Mouse (Mus musculus): Measurements from ENCODE around the gene Galnt7.

DNA sequence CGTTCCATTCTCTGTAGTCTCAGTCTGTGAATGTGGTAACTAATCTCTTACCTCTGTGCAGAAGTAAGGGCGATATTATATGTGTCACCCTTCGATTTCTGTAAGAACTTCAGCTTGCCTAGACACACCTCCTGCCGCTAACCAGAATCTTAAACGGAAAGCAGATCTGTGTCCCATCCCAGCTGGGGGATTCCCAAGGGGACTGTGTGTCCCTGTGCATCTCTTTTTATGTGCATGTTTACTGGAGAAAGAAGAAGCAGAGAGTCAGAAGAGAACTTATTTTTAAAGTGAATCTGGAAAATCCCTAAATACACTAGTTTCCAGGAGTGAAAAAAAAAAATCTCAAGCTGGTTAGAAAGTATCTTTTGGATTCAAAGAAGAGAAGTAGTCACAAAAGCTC is 75.5 kb downstream of the Galnt7 start:
- TF ChIP-seq CTCF (IDR thresholded peaks at IDR 0.05 in 2 of 3, conservative IDR thresholded peaks at IDR 0.05 in 1 of 3; ENCODE audit: control insufficient read depth in 1 of 3, insufficient read depth in 1 of 3, low read depth in 2 of 3, low read length in 3 of 3, poor library complexity in 1 of 3, severe bottlenecking in 1 of 3) (no peak), E2F4 (IDR thresholded peaks at IDR 0.05; ENCODE audit: borderline replicate concordance, low read depth, low read length) (no peak), EP300 (IDR thresholded peaks at IDR 0.05; ENCODE audit: low read depth in 1 of 2, low read length in 2 of 2) (peak; percentile 39 to 44; a peak in 2 of 4 replicates), SIN3A (IDR thresholded peaks at IDR 0.05; ENCODE audit: low read length) (no peak; the same call in 1 of the 2 replicates), CHD1 (IDR thresholded peaks at IDR 0.05; ENCODE audit: low read depth, low read length) (no peak), CHD2 (IDR thresholded peaks at IDR 0.05; ENCODE audit: low read length) (no peak), POLR2AphosphoS5 (IDR thresholded peaks at IDR 0.05; ENCODE audit: borderline replicate concordance, low read depth, low read length) (no peak), MYC (IDR thresholded peaks at IDR 0.05; ENCODE audit: low read depth, low read length) (no peak), MAX (IDR thresholded peaks at IDR 0.05; ENCODE audit: low read length) (no peak), MAFK (IDR thresholded peaks at IDR 0.05; ENCODE audit: borderline replicate concordance, low read depth, low read length) (no peak), KAT2A (conservative IDR thresholded peaks at IDR 0.05; ENCODE audit: low read depth, low read length) (no peak), RAD21 (IDR thresholded peaks at IDR 0.05; ENCODE audit: low read depth, low read length) (no peak), ZNF384 (IDR thresholded peaks at IDR 0.05; ENCODE audit: low read depth, low read length) (no peak), ETS1 (IDR thresholded peaks at IDR 0.05; ENCODE audit: low read depth, low read length) (0 out of 2 replicates have a peak, but pooled peaks have one; percentile 30)

Data from MEL (cell line).